Mouse (Mus musculus) limb, embryonic 11.5 days (tissue): ENCODE data around the gene Slc22a20. TPM values are rescaled to one million over a fixed set of nuclear protein-coding genes. Genes with fewer than 3 reads are reported as not detected.

Experiments
- ATAC-seq: fragments of 200-750 bp; cut with Nextera tagmentation; 2 replicates; pipeline ENCODE4 v1.8.0; 2017; ENCODE audit warnings: low read depth; ENCODE audit not compliant: insufficient number of reproducible peaks, low FRiP score, low TSS enrichment
- DNase-seq: peaks from one replicate; pipeline ENCODE4 v3.0.0-alpha.2; 2015; ENCODE audit warnings: low spot score
- H3K27ac ChIP-seq: fragments of 300-500 bp; sonication (generic); replicated peaks from 2 replicates; pipeline ENCODE4 v1.5.1; 2014; ENCODE audit warnings: low read depth, mild to moderate bottlenecking, low read length
- H3K27me3 ChIP-seq: fragments of 300-500 bp; sonication (generic); 2 replicates; pipeline ENCODE4 v1.6.1; 2014; ENCODE audit warnings: mild to moderate bottlenecking, low read length, mixed read lengths; ENCODE audit not compliant: control insufficient read depth, insufficient read depth
- H3K36me3 ChIP-seq: fragments of 300-500 bp; sonication (generic); 2 replicates; pipeline ENCODE4 v1.6.1; 2014; ENCODE audit warnings: mild to moderate bottlenecking, low read length, moderate library complexity, mixed read lengths; ENCODE audit not compliant: control insufficient read depth, insufficient read depth
- H3K4me1 ChIP-seq: fragments of 300-500 bp; sonication (generic); 2 replicates; pipeline ENCODE4 v1.6.1; 2014; ENCODE audit warnings: low read length, mixed read lengths; ENCODE audit not compliant: control insufficient read depth, insufficient read depth
- H3K4me2 ChIP-seq: fragments of 300-500 bp; sonication (generic); 2 replicates; pipeline ENCODE4 v1.6.1; 2014; ENCODE audit warnings: low read depth, mild to moderate bottlenecking, moderate library complexity; ENCODE audit not compliant: severe bottlenecking
- H3K4me3 ChIP-seq: fragments of 300-500 bp; sonication (generic); 2 replicates; pipeline ENCODE4 v1.5.1; 2014; ENCODE audit warnings: low read depth, low read length
- H3K9ac ChIP-seq: fragments of 300-500 bp; sonication (generic); 2 replicates; pipeline ENCODE4 v1.6.1; 2014; ENCODE audit warnings: mild to moderate bottlenecking, low read length
- H3K9me3 ChIP-seq: fragments of 300-500 bp; sonication (generic); 2 replicates; pipeline ENCODE4 v1.6.1; 2016; ENCODE audit warnings: low read length; ENCODE audit not compliant: control insufficient read depth
- WGBS: fragments of 180-500 bp; shearing (Covaris S2); extraction: QIAGEN DNeasy Blood & Tissue Kit; methylation state at CpG from one replicate; pipeline ENCODE4 v1.1.7; 2014; 5-methylcytosine and 5-hydroxymethylcytosine counted together
- polyA plus RNA-seq: library from polyadenylated mRNA; unstranded; fragments of >200 nt; fragmentation: Nextera tagmentation; extraction: Ambion mirVana; gene quantifications from 2 replicates; pipeline ENCODE4 v1.2.1, GENCODE M21; 2014

Slc22a20 gene
- polyA plus RNA-seq, 1 experiment from 2014 or later = not detected

- ATAC-seq (no peak), DNase-seq (no peak)
- Histone ChIP-seq H3K4me2 (no peak overlapping the region; the same call in 1 of the 2 replicates), H3K4me3 (no peak overlapping the region), H3K9me3 (no peaks in the 10 kb centered on the region), H3K4me1 (no peaks in the 10 kb centered on the region; the same call in 1 of the 2 replicates), H3K27ac (no peak overlapping the region), H3K36me3 (peaks cover 28% of the 10 kb centered on the region), H3K9ac (no peak overlapping the region), H3K27me3 (no peaks in the 10 kb centered on the region)
- 94% methylated on average over 15 of the region's 15 CpGs for WGBS
These were observed 42.5 kb downstream of the Slc22a20 start for GRCm38 (mm10) chr19:5943404-5943803.

- H3K4me2 ChIP-seq = no peak overlapping the region
These were observed 43.4 kb downstream of the Slc22a20 start for GRCm38 (mm10) chr19:5942581-5942980.

GRCm38 (mm10) chr19:5940656-5941055 lies 45.3 kb downstream of the Slc22a20 start:
- Histone ChIP-seq H3K36me3 (peaks cover 24% of the 10 kb centered on the region), H3K4me2 (no peak overlapping the region), H3K4me3 (no peak overlapping the region), H3K27ac (no peak overlapping the region), H3K9ac (no peak overlapping the region), H3K27me3 (no peaks in the 10 kb centered on the region), H3K4me1 (no peaks in the 10 kb centered on the region; the same call in 1 of the 2 replicates), H3K9me3 (no peaks in the 10 kb centered on the region)
- ATAC-seq (no peak), DNase-seq (no peak)
- WGBS = 93% methylated on average over 10 of the region's 10 CpGs

More at GRCm38 (mm10) chr19:5942581-5942980, 43.4 kb downstream of the Slc22a20 start:
- H3K36me3 ChIP-seq = peaks cover 24% of the 10 kb centered on the region
- 93% methylated on average over 7 of the region's 7 CpGs for WGBS
- ATAC-seq (no peak), DNase-seq (no peak)
- no peak overlapping the region for H3K27ac ChIP-seq
- H3K9ac ChIP-seq = no peak overlapping the region
- H3K27me3 ChIP-seq = no peaks in the 10 kb centered on the region
- no peaks in the 10 kb centered on the region for H3K9me3 ChIP-seq
- no peaks in the 10 kb centered on the region; the same call in 1 of the 2 replicates for H3K4me1 ChIP-seq
- no peak overlapping the region for H3K4me3 ChIP-seq

- Histone ChIP-seq H3K4me2 (no peak overlapping the region), H3K4me1 (peaks cover 3% of the 10 kb centered on the region; the same call in 1 of the 2 replicates), H3K4me3 (no peak overlapping the region), H3K36me3 (peaks cover 24% of the 10 kb centered on the region), H3K9ac (no peak overlapping the region), H3K27me3 (no peaks in the 10 kb centered on the region), H3K9me3 (no peaks in the 10 kb centered on the region), H3K27ac (no peak overlapping the region)
- no peak for ATAC-seq
- WGBS = 74% methylated on average over 4 of the region's 4 CpGs
- no peak for DNase-seq
These were observed 45.8 kb downstream of the Slc22a20 start for GRCm38 (mm10) chr19:5940173-5940572.

- WGBS = 87% methylated on average over 5 of the region's 5 CpGs
- H3K27ac ChIP-seq = no peak overlapping the region
- DNase-seq (no peak), ATAC-seq (no peak)
- no peak overlapping the region for H3K4me3 ChIP-seq
- no peaks in the 10 kb centered on the region for H3K9me3 ChIP-seq
- H3K27me3 ChIP-seq = no peaks in the 10 kb centered on the region
- peaks cover 4% of the 10 kb centered on the region; the same call in 1 of the 2 replicates for H3K4me1 ChIP-seq
- H3K36me3 ChIP-seq = peaks cover 24% of the 10 kb centered on the region
- no peak overlapping the region for H3K9ac ChIP-seq
- no peak overlapping the region for H3K4me2 ChIP-seq
These were observed 46.2 kb downstream of the Slc22a20 start for GRCm38 (mm10) chr19:5939715-5940114.

GRCm38 (mm10) chr19:5938516-5938915 lies 47.4 kb downstream of the Slc22a20 start:
- DNase-seq (no peak), ATAC-seq (no peak)
- no peak overlapping the region for H3K4me3 ChIP-seq
- H3K9me3 ChIP-seq = no peaks in the 10 kb centered on the region
- no peak overlapping the region for H3K9ac ChIP-seq
- H3K4me1 ChIP-seq = 0 out of 2 replicates have a peak, but pooled peaks cover 4% of the 10 kb centered on the region
- no peak overlapping the region for H3K4me2 ChIP-seq
- H3K27ac ChIP-seq = no peak overlapping the region
- H3K27me3 ChIP-seq = no peaks in the 10 kb centered on the region
- 82% methylated on average over 6 of the region's 6 CpGs for WGBS
- peaks cover 24% of the 10 kb centered on the region for H3K36me3 ChIP-seq

GRCm38 (mm10) chr19:5937836-5938406 lies 48.0 kb downstream of the Slc22a20 start:
- DNase-seq (no peak), ATAC-seq (no peak)
- H3K4me3 ChIP-seq = no peak overlapping the region
- no peak overlapping the region for H3K4me2 ChIP-seq
- H3K27ac ChIP-seq = no peak overlapping the region
- H3K9me3 ChIP-seq = no peaks in the 10 kb centered on the region
- H3K36me3 ChIP-seq = peaks cover 20% of the 10 kb centered on the region
- 0 out of 2 replicates have a peak, but pooled peaks cover 4% of the 10 kb centered on the region for H3K4me1 ChIP-seq
- H3K27me3 ChIP-seq = no peaks in the 10 kb centered on the region
- 38% methylated on average over 14 of the region's 14 CpGs for WGBS
- no peak overlapping the region for H3K9ac ChIP-seq

- peaks cover 17% of the 10 kb centered on the region for H3K36me3 ChIP-seq
- no peak overlapping the region for H3K4me3 ChIP-seq
- 0 out of 2 replicates have a peak, but pooled peaks cover 4% of the 10 kb centered on the region for H3K4me1 ChIP-seq
- H3K9ac ChIP-seq = no peak overlapping the region
- DNase-seq (no peak), ATAC-seq (no peak)
- H3K27me3 ChIP-seq = no peaks in the 10 kb centered on the region
- H3K9me3 ChIP-seq = no peaks in the 10 kb centered on the region
- H3K27ac ChIP-seq = no peak overlapping the region
- no peak overlapping the region for H3K4me2 ChIP-seq
- WGBS = 82% methylated on average over 21 of the region's 21 CpGs
These were observed 48.7 kb downstream of the Slc22a20 start for GRCm38 (mm10) chr19:5937095-5937835.
